Mouse (Mus musculus): Measurements from ENCODE around the gene Zbtb16. TPM values are rescaled to one million over a fixed set of nuclear protein-coding genes. Genes with fewer than 3 reads are reported as not detected.
A peak's percentile ranks its signal among the peaks of the same experiment; 100 is the strongest.

Zbtb16 gene
- polyA plus RNA-seq, 1 experiment: 1.8 TPM

DNA sequence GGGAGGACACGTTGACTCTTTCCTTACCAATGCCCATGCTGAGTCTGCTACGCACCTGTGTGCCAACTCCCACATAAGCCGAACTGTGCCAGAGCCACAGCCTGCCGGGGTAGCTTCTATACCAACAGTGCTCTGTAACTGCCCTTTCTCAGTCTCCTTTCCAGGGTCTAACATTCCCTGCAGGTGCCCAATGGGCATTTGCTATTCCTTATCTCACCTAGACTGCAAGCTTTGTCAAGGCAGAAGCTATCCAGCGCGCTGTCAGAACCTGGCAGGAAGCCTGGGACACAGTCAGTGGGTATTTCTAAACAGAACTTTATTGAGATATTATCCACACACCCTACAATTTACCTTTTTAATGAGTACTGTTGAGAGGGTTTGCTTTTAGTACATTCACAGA lies 82.1 kb downstream of the Zbtb16 start:
- Histone ChIP-seq H3K27me3 (ENCODE audit: control insufficient read depth, insufficient read depth, low read length) (no peaks in the 10 kb centered on the region), H3K36me3 (ENCODE audit: control insufficient read depth, insufficient read depth, low read length) (no peaks in the 10 kb centered on the region), H3K4me3 (ENCODE audit: low read depth, low read length) (no peak overlapping the region), H3K4me1 (ENCODE audit: control insufficient read depth, insufficient read depth, insufficient read length, low read length) (peaks cover 7% of the 10 kb centered on the region), H3K27ac (ENCODE audit: insufficient read depth, low read depth, low read length) (no peak overlapping the region)
- 35% methylated on average over 6 of the region's 6 CpGs for WGBS
- no peak for TF ChIP-seq CTCF (IDR thresholded peaks at IDR 0.05; ENCODE audit: extremely low read depth, insufficient read length, insufficient replicate concordance, low read depth, low read length)
- TF ChIP-seq POLR2A (IDR thresholded peaks at IDR 0.05; ENCODE audit: low read depth, low read length): no peak

DNA sequence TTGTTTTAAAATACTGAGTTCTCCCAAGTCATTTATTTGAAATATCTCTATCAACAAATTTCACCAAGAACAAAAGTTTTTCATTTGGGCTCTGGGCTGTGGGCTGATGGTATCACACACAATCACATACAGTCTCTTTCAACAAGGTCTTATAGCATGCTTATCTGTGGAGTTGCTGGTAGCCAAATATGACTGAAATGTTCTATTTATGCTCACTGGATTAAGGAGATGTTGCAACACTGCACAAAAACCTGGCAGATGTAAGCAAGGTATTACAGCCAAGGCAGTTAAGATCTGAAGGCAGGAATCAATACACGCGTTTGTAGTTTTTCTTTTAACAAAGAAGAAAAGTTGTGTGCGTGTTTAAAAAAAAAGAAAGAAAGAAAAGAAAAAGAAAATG lies 84.1 kb downstream of the Zbtb16 start:
- H3K4me1 ChIP-seq (ENCODE audit: control insufficient read depth, insufficient read depth, insufficient read length, low read length): peaks cover 6% of the 10 kb centered on the region
- no peak for TF ChIP-seq CTCF (IDR thresholded peaks at IDR 0.05; ENCODE audit: extremely low read depth, insufficient read length, insufficient replicate concordance, low read depth, low read length)
- no peak for TF ChIP-seq POLR2A (IDR thresholded peaks at IDR 0.05; ENCODE audit: low read depth, low read length)
- no peak overlapping the region for H3K4me3 ChIP-seq (ENCODE audit: low read depth, low read length)
- H3K36me3 ChIP-seq (ENCODE audit: control insufficient read depth, insufficient read depth, low read length): no peaks in the 10 kb centered on the region
- WGBS: 76% methylated on average over 3 of the region's 3 CpGs
- no peak overlapping the region for H3K27ac ChIP-seq (ENCODE audit: insufficient read depth, low read depth, low read length)
- no peaks in the 10 kb centered on the region for H3K27me3 ChIP-seq (ENCODE audit: control insufficient read depth, insufficient read depth, low read length)

GRCm38 (mm10) chr9:48749666-48750065 lies 86.4 kb downstream of the Zbtb16 start:
- no peaks in the 10 kb centered on the region for H3K36me3 ChIP-seq (ENCODE audit: control insufficient read depth, insufficient read depth, low read length)
- WGBS: 93% methylated on average over 6 of the region's 6 CpGs
- peak overlapping the region; percentile 3; the same call in 1 of the 2 replicates for H3K27ac ChIP-seq (ENCODE audit: insufficient read depth, low read depth, low read length)

DNA sequence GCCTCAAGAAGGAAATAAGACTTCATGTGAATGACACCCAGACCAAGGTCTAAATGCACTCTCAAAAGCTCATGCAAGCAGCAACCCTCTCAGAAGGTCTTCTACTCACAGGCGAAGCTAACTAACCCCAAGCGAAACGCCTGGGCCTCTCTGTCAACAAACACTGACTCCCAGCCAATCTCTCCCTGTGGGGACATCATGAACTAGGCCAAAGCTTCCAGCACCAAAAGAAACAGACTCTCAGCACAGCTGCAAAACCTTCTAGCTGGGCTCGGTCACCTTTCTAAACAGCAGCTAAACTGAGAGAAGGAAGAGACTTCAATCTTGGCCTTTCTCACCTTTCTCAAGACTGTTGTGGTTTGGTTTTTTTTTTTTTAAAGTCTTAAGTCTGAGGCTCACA lies 86.9 kb downstream of the Zbtb16 start:
- WGBS: 62% methylated on average over 4 of the region's 4 CpGs
- H3K27ac ChIP-seq (ENCODE audit: insufficient read depth, low read depth, low read length): no peak overlapping the region

More at GRCm38 (mm10) chr9:48749666-48750065, 86.4 kb downstream of the Zbtb16 start:
- peaks cover 11% of the 10 kb centered on the region for H3K4me1 ChIP-seq (ENCODE audit: control insufficient read depth, insufficient read depth, insufficient read length, low read length)
- H3K4me3 ChIP-seq (ENCODE audit: low read depth, low read length): no peak overlapping the region
- no peak for TF ChIP-seq CTCF (IDR thresholded peaks at IDR 0.05; ENCODE audit: extremely low read depth, insufficient read length, insufficient replicate concordance, low read depth, low read length)
- TF ChIP-seq POLR2A (IDR thresholded peaks at IDR 0.05; ENCODE audit: low read depth, low read length): no peak
- no peaks in the 10 kb centered on the region for H3K27me3 ChIP-seq (ENCODE audit: control insufficient read depth, insufficient read depth, low read length)

DNA sequence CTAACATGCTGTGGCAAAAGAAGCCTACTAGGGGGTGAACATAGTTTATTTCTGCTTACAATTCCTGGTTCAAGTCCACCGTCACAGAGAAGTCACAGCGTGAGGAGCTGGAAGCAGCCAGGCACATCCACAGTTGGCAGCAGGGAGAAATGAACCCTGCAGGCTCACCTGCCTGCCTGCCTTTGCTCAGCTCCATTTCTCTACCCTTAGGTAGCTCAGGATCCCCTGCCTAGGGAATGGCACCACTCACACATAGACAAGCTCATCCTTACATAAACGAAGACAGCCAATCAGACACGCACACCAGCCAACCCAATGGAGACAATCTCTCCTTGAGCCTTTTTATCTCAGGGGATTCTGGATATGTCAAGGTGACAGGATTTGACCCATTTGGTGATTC lies 87.3 kb downstream of the Zbtb16 start:
- WGBS: 95% methylated on average over 4 of the region's 4 CpGs
- H3K4me1 ChIP-seq (ENCODE audit: control insufficient read depth, insufficient read depth, insufficient read length, low read length): peaks cover 14% of the 10 kb centered on the region
- H3K27ac ChIP-seq (ENCODE audit: insufficient read depth, low read depth, low read length): no peak overlapping the region
- TF ChIP-seq POLR2A (IDR thresholded peaks at IDR 0.05; ENCODE audit: low read depth, low read length) (no peak), CTCF (IDR thresholded peaks at IDR 0.05; ENCODE audit: extremely low read depth, insufficient read length, insufficient replicate concordance, low read depth, low read length) (no peak)
- H3K36me3 ChIP-seq (ENCODE audit: control insufficient read depth, insufficient read depth, low read length): no peaks in the 10 kb centered on the region
- no peaks in the 10 kb centered on the region for H3K27me3 ChIP-seq (ENCODE audit: control insufficient read depth, insufficient read depth, low read length)
- no peak overlapping the region for H3K4me3 ChIP-seq (ENCODE audit: low read depth, low read length)

More for the DNA sequence above, 86.9 kb downstream of the Zbtb16 start:
- Histone ChIP-seq H3K27me3 (ENCODE audit: control insufficient read depth, insufficient read depth, low read length) (no peaks in the 10 kb centered on the region), H3K4me1 (ENCODE audit: control insufficient read depth, insufficient read depth, insufficient read length, low read length) (peaks cover 14% of the 10 kb centered on the region), H3K36me3 (ENCODE audit: control insufficient read depth, insufficient read depth, low read length) (no peaks in the 10 kb centered on the region), H3K4me3 (ENCODE audit: low read depth, low read length) (no peak overlapping the region)
- no peak for TF ChIP-seq CTCF (IDR thresholded peaks at IDR 0.05; ENCODE audit: extremely low read depth, insufficient read length, insufficient replicate concordance, low read depth, low read length)

GRCm38 (mm10) chr9:48748216-48748615 lies 87.8 kb downstream of the Zbtb16 start:
- no peaks in the 10 kb centered on the region for H3K27me3 ChIP-seq (ENCODE audit: control insufficient read depth, insufficient read depth, low read length)
- H3K4me1 ChIP-seq (ENCODE audit: control insufficient read depth, insufficient read depth, insufficient read length, low read length): peaks cover 14% of the 10 kb centered on the region
- no peaks in the 10 kb centered on the region for H3K36me3 ChIP-seq (ENCODE audit: control insufficient read depth, insufficient read depth, low read length)
- H3K27ac ChIP-seq (ENCODE audit: insufficient read depth, low read depth, low read length): no peak overlapping the region
- WGBS: 88% methylated on average over 4 of the region's 4 CpGs
- TF ChIP-seq CTCF (IDR thresholded peaks at IDR 0.05; ENCODE audit: extremely low read depth, insufficient read length, insufficient replicate concordance, low read depth, low read length) (no peak), POLR2A (IDR thresholded peaks at IDR 0.05; ENCODE audit: low read depth, low read length) (no peak)
- no peak overlapping the region for H3K4me3 ChIP-seq (ENCODE audit: low read depth, low read length)

DNA sequence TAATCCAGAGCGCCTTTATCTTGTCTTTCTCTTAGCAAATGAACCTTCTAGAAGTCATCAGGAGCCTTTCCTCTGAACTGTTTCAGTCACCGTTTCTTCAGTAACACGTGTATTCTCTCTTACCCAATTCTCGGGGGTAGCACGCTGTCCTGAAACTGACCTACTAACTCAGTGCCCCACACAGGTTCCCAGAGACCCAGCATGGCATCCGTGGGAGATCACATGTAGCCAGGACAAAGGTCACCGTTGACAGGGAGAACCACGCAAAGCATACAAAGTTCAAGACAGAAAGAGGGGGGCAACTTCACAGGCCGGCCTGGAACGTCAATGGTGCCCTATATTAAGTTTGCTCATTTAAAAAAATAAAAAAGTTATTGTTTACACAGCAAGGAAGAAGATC lies 89.5 kb downstream of the Zbtb16 start:
- WGBS: 88% methylated on average over 10 of the region's 10 CpGs
- Histone ChIP-seq H3K4me3 (ENCODE audit: low read depth, low read length) (no peak overlapping the region), H3K27ac (ENCODE audit: insufficient read depth, low read depth, low read length) (no peak overlapping the region), H3K36me3 (ENCODE audit: control insufficient read depth, insufficient read depth, low read length) (no peaks in the 10 kb centered on the region), H3K27me3 (ENCODE audit: control insufficient read depth, insufficient read depth, low read length) (no peaks in the 10 kb centered on the region), H3K4me1 (ENCODE audit: control insufficient read depth, insufficient read depth, insufficient read length, low read length) (peaks cover 14% of the 10 kb centered on the region)
- TF ChIP-seq CTCF (IDR thresholded peaks at IDR 0.05; ENCODE audit: extremely low read depth, insufficient read length, insufficient replicate concordance, low read depth, low read length): no peak
- no peak for TF ChIP-seq POLR2A (IDR thresholded peaks at IDR 0.05; ENCODE audit: low read depth, low read length)
